8 mouse cellular contexts compared by ENCODE assay signal in genomic region chr7:24610879-24611494, GRCm38 (mm10). TPM values are rescaled to one million over a fixed set of nuclear protein-coding genes. Genes with fewer than 3 reads are reported as not detected.
DNase-seq lines count a peak whose midpoint lies in the region; ATAC-seq and TF ChIP-seq lines count a peak whose summit lies in the region.

No protein-coding gene starts in this region.

- H3K27ac ChIP-seq in heart, postnatal 0 days (ENCODE audit: low read depth) = no peak overlapping the region

- no peaks in the 10 kb centered on the region for H3K9me3 ChIP-seq in heart, postnatal 0 days (replicated peaks; ENCODE audit: control insufficient read depth, low read length)

- H3K4me2 ChIP-seq in heart, postnatal 0 days (ENCODE audit: low read depth, low read length) = peak overlapping the region; percentile 58

- peak; percentile 92 for ATAC-seq in erythroid progenitor cell, adult 5-6 weeks (replicated peaks; ENCODE audit: low FRiP score, poor library complexity, severe bottlenecking)
- peak; percentile 74 for ATAC-seq in heart, postnatal 0 days (ENCODE audit: insufficient read depth, low read depth)

- TF ChIP-seq EP300 in heart, postnatal 0 days (IDR thresholded peaks at IDR 0.05; ENCODE audit: low read depth) = no peak

- H3K4me1 ChIP-seq in heart, postnatal 0 days (ENCODE audit: control insufficient read depth, insufficient read depth) = peaks cover 3% of the 10 kb centered on the region; the same call in 1 of the 2 replicates

- peak; percentile 58 for DNase-seq in 3T3-L1 (ENCODE audit: low read depth, low spot score)
- DNase-seq in adrenal gland, adult 2 months = peak; percentile 96
- peak; percentile 46 for DNase-seq in heart, postnatal 0 days (ENCODE audit: low spot score)
- peak; percentile 92 to 97 for DNase-seq in kidney, postnatal 25 days
- peak; percentile 98 for DNase-seq in lung, postnatal 36 days
- peak; percentile 90 for DNase-seq in ovary, postnatal 36 days (ENCODE audit: low spot score)
- peak; percentile 91 to 99 for DNase-seq in urinary bladder, adult 18-20 months (ENCODE audit: low spot score in 2 of 2)

- H3K27me3 ChIP-seq in heart, postnatal 0 days (ENCODE audit: control insufficient read depth, insufficient read depth, low read length) = peaks cover 49% of the 10 kb centered on the region

- WGBS in heart, postnatal 0 days = 1% methylated on average over 36 of the region's 36 CpGs

- no peak for TF ChIP-seq CTCF in heart, postnatal 0 days (IDR thresholded peaks at IDR 0.05; ENCODE audit: low read depth)

- no peak overlapping the region for H3K9ac ChIP-seq in heart, postnatal 0 days (replicated peaks; ENCODE audit: low read depth, low read length)

- peak overlapping the region; percentile 47 for H3K4me3 ChIP-seq in heart, postnatal 0 days (ENCODE audit: low read depth, low read length)

- H3K36me3 ChIP-seq in heart, postnatal 0 days (replicated peaks; ENCODE audit: control insufficient read depth, insufficient read depth, low read length) = no peaks in the 10 kb centered on the region

RNA-seq across cellular contexts. Expression of gene Phldb3, which starts 0.4 kb away (rescaled TPM):
- total RNA-seq in adrenal gland, adult 2 months (2021) = 1 to 10 TPM; 3.5 to 8.5 TPM
- polyA plus RNA-seq in adrenal gland, adult 2 months (2012; rRNA removed) = 3.9 and 4.4 TPM in 2 replicates
- total RNA-seq in erythroid progenitor cell, adult 5-6 weeks (2015; ENCODE audit: low replicate concordance) = not detected in 2 replicates
- total RNA-seq in erythroid progenitor cell, adult 5-6 weeks (2017; ENCODE audit: low replicate concordance) = 0.64 and 7.0 TPM in 2 replicates
- total RNA-seq in heart, postnatal 0 days (2014; rRNA removed; ENCODE audit: low replicate concordance) = not detected in 2 replicates
- polyA plus RNA-seq in heart, postnatal 0 days (2015; fragmentation: Nextera tagmentation; extraction: Ambion mirVana) = not detected in 2 replicates

RNA-seq across cellular contexts. Expression of gene Zfp575, which starts 23.5 kb away (rescaled TPM):
- total RNA-seq in adrenal gland, adult 2 months (2021) = under 1 TPM; 0.29 to 0.45 TPM
- polyA plus RNA-seq in adrenal gland, adult 2 months (2012; rRNA removed) = 0.36 and 0.62 TPM in 2 replicates
- total RNA-seq in erythroid progenitor cell, adult 5-6 weeks (2015; ENCODE audit: low replicate concordance) = not detected in 2 replicates
- total RNA-seq in erythroid progenitor cell, adult 5-6 weeks (2017; ENCODE audit: low replicate concordance) = 0.26 TPM in 1 of 2 replicates, not detected in the other
- total RNA-seq in heart, postnatal 0 days (2014; rRNA removed; ENCODE audit: low replicate concordance) = 0.04 TPM in 1 of 2 replicates, not detected in the other
- 0.58 and 0.67 TPM in 2 replicates for polyA plus RNA-seq in heart, postnatal 0 days (2015; fragmentation: Nextera tagmentation; extraction: Ambion mirVana)

RNA-seq across cellular contexts. Expression of gene Ethe1, which starts 23.6 kb away (rescaled TPM):
- 10 to 100 TPM; 34.8 to 37.5 TPM for total RNA-seq in adrenal gland, adult 2 months (2021)
- polyA plus RNA-seq in adrenal gland, adult 2 months (2012; rRNA removed) = 32.1 and 33.8 TPM in 2 replicates
- total RNA-seq in erythroid progenitor cell, adult 5-6 weeks (2015; ENCODE audit: low replicate concordance) = 11.2 and 11.3 TPM in 2 replicates
- total RNA-seq in erythroid progenitor cell, adult 5-6 weeks (2017; ENCODE audit: low replicate concordance) = 6.8 and 9.2 TPM in 2 replicates
- total RNA-seq in heart, postnatal 0 days (2014; rRNA removed; ENCODE audit: low replicate concordance) = 21.2 and 42.2 TPM in 2 replicates
- polyA plus RNA-seq in heart, postnatal 0 days (2015; fragmentation: Nextera tagmentation; extraction: Ambion mirVana) = 21.5 and 23.1 TPM in 2 replicates

RNA-seq across cellular contexts. Expression of gene Lypd3, which starts 25.4 kb away (rescaled TPM):
- total RNA-seq in adrenal gland, adult 2 months (2021) = under 1 TPM; 0.79 to 0.84 TPM
- polyA plus RNA-seq in adrenal gland, adult 2 months (2012; rRNA removed) = 1.9 TPM in 2 replicates
- total RNA-seq in erythroid progenitor cell, adult 5-6 weeks (2015; ENCODE audit: low replicate concordance) = not detected in 2 replicates
- not detected in 2 replicates for total RNA-seq in erythroid progenitor cell, adult 5-6 weeks (2017; ENCODE audit: low replicate concordance)
- not detected in 2 replicates for total RNA-seq in heart, postnatal 0 days (2014; rRNA removed; ENCODE audit: low replicate concordance)
- not detected in 2 replicates for polyA plus RNA-seq in heart, postnatal 0 days (2015; fragmentation: Nextera tagmentation; extraction: Ambion mirVana)

Comparison
In these comparisons a context has a peak if more than half of its experiments do, and no peak if none do; other contexts are left out.
1. DNase-seq: peak in every context shown above with its lines; median percentile 98 in lung, postnatal 36 days; 96 in adrenal gland, adult 2 months; 95 in urinary bladder, adult 18-20 months; 94 in kidney, postnatal 25 days; 90 in ovary, postnatal 36 days; 58 in 3T3-L1; 46 in heart, postnatal 0 days.